Mouse (Mus musculus): Measurements from ENCODE around the gene Tmem177. TPM values are rescaled to one million over a fixed set of nuclear protein-coding genes. Genes with fewer than 3 reads are reported as not detected.

Tmem177 gene
- polyA plus RNA-seq, 1 experiment from 2014 or later: 2.1 TPM

- WGBS (ENCODE audit: missing documents): 72% methylated on average over 8 of the region's 8 CpGs
- H3K27ac ChIP-seq: no peak overlapping the region
- no peaks in the 10 kb centered on the region for H3K36me3 ChIP-seq (ENCODE audit: inconsistent target)
- H3K79me2 ChIP-seq (ENCODE audit: inconsistent target): no peaks in the 10 kb centered on the region
- no peak overlapping the region for H3K4me3 ChIP-seq (ENCODE audit: inconsistent target)
These were observed 10.3 kb downstream of the Tmem177 start for GRCm38 (mm10) chr1:119902551-119903230.

GRCm38 (mm10) chr1:119899195-119900123 lies 13.5 kb downstream of the Tmem177 start:
- Histone ChIP-seq H3K79me2 (ENCODE audit: inconsistent target) (no peaks in the 10 kb centered on the region), H3K36me3 (ENCODE audit: inconsistent target) (no peaks in the 10 kb centered on the region), H3K4me3 (ENCODE audit: inconsistent target) (no peak overlapping the region), H3K27ac (no peak overlapping the region)
- WGBS (ENCODE audit: missing documents): 95% methylated on average over 11 of the region's 11 CpGs

- Histone ChIP-seq H3K79me2 (ENCODE audit: inconsistent target) (no peaks in the 10 kb centered on the region), H3K36me3 (ENCODE audit: inconsistent target) (no peaks in the 10 kb centered on the region), H3K27ac (no peak overlapping the region), H3K4me3 (ENCODE audit: inconsistent target) (no peak overlapping the region)
- WGBS (ENCODE audit: missing documents): 45% methylated on average over 6 of the region's 6 CpGs
These were observed 18.1 kb downstream of the Tmem177 start for GRCm38 (mm10) chr1:119894936-119895335.

- Histone ChIP-seq H3K4me3 (ENCODE audit: inconsistent target) (no peak overlapping the region), H3K27ac (no peak overlapping the region), H3K36me3 (ENCODE audit: inconsistent target) (no peaks in the 10 kb centered on the region), H3K79me2 (ENCODE audit: inconsistent target) (no peaks in the 10 kb centered on the region)
- WGBS (ENCODE audit: missing documents): 90% methylated on average over 3 of the region's 3 CpGs
These were observed 19.4 kb downstream of the Tmem177 start for GRCm38 (mm10) chr1:119893600-119893999.

GRCm38 (mm10) chr1:119892933-119893332 lies 20.1 kb downstream of the Tmem177 start:
- H3K4me3 ChIP-seq (ENCODE audit: inconsistent target): no peak overlapping the region
- H3K36me3 ChIP-seq (ENCODE audit: inconsistent target): no peaks in the 10 kb centered on the region
- no peaks in the 10 kb centered on the region for H3K79me2 ChIP-seq (ENCODE audit: inconsistent target)
- WGBS (ENCODE audit: missing documents): 67% methylated on average over 6 of the region's 6 CpGs
- H3K27ac ChIP-seq: no peak overlapping the region

- H3K36me3 ChIP-seq (ENCODE audit: inconsistent target): no peaks in the 10 kb centered on the region
- no peak overlapping the region for H3K27ac ChIP-seq
- H3K79me2 ChIP-seq (ENCODE audit: inconsistent target): no peaks in the 10 kb centered on the region
- WGBS (ENCODE audit: missing documents): 94% methylated on average over 4 of the region's 4 CpGs
- no peak overlapping the region for H3K4me3 ChIP-seq (ENCODE audit: inconsistent target)
These were observed 21.1 kb downstream of the Tmem177 start for GRCm38 (mm10) chr1:119891865-119892264.

GRCm38 (mm10) chr1:119891149-119891548 lies 21.9 kb downstream of the Tmem177 start:
- WGBS (ENCODE audit: missing documents): 79% methylated on average over 9 of the region's 9 CpGs
- H3K4me3 ChIP-seq (ENCODE audit: inconsistent target): no peak overlapping the region
- no peaks in the 10 kb centered on the region for H3K36me3 ChIP-seq (ENCODE audit: inconsistent target)
- no peak overlapping the region for H3K27ac ChIP-seq
- H3K79me2 ChIP-seq (ENCODE audit: inconsistent target): no peaks in the 10 kb centered on the region

GRCm38 (mm10) chr1:119889347-119889746 lies 23.7 kb downstream of the Tmem177 start:
- Histone ChIP-seq H3K79me2 (ENCODE audit: inconsistent target) (no peaks in the 10 kb centered on the region), H3K27ac (no peak overlapping the region), H3K36me3 (ENCODE audit: inconsistent target) (no peaks in the 10 kb centered on the region), H3K4me3 (ENCODE audit: inconsistent target) (no peak overlapping the region)
- WGBS (ENCODE audit: missing documents): 88% methylated on average over 16 of the region's 16 CpGs

GRCm38 (mm10) chr1:119886320-119886719 lies 26.7 kb downstream of the Tmem177 start:
- no peak overlapping the region for H3K27ac ChIP-seq
- H3K36me3 ChIP-seq (ENCODE audit: inconsistent target): no peaks in the 10 kb centered on the region
- H3K4me3 ChIP-seq (ENCODE audit: inconsistent target): no peak overlapping the region
- WGBS (ENCODE audit: missing documents): 85% methylated on average over 7 of the region's 7 CpGs
- H3K79me2 ChIP-seq (ENCODE audit: inconsistent target): no peaks in the 10 kb centered on the region

GRCm38 (mm10) chr1:119884272-119884671 lies 28.7 kb downstream of the Tmem177 start:
- 93% methylated on average over 3 of the region's 3 CpGs for WGBS (ENCODE audit: missing documents)
- H3K79me2 ChIP-seq (ENCODE audit: inconsistent target): no peaks in the 10 kb centered on the region
- no peaks in the 10 kb centered on the region for H3K36me3 ChIP-seq (ENCODE audit: inconsistent target)

GRCm38 (mm10) chr1:119878909-119879308 lies 34.1 kb downstream of the Tmem177 start:
- no peak overlapping the region for H3K27ac ChIP-seq
- WGBS (ENCODE audit: missing documents): 83% methylated on average over 7 of the region's 7 CpGs
- no peaks in the 10 kb centered on the region for H3K36me3 ChIP-seq (ENCODE audit: inconsistent target)
- no peak overlapping the region for H3K4me3 ChIP-seq (ENCODE audit: inconsistent target)
- H3K79me2 ChIP-seq (ENCODE audit: inconsistent target): no peaks in the 10 kb centered on the region

More at GRCm38 (mm10) chr1:119884272-119884671, 28.7 kb downstream of the Tmem177 start:
- no peak overlapping the region for H3K4me3 ChIP-seq (ENCODE audit: inconsistent target)
- H3K27ac ChIP-seq: no peak overlapping the region

GRCm38 (mm10) chr1:119877469-119877868 lies 35.5 kb downstream of the Tmem177 start:
- H3K36me3 ChIP-seq (ENCODE audit: inconsistent target): no peaks in the 10 kb centered on the region
- H3K4me3 ChIP-seq (ENCODE audit: inconsistent target): no peak overlapping the region
- no peaks in the 10 kb centered on the region for H3K79me2 ChIP-seq (ENCODE audit: inconsistent target)
- 88% methylated on average over 4 of the region's 4 CpGs for WGBS (ENCODE audit: missing documents)
- no peak overlapping the region for H3K27ac ChIP-seq

- Histone ChIP-seq H3K36me3 (ENCODE audit: inconsistent target) (no peaks in the 10 kb centered on the region), H3K79me2 (ENCODE audit: inconsistent target) (no peaks in the 10 kb centered on the region), H3K4me3 (ENCODE audit: inconsistent target) (no peak overlapping the region), H3K27ac (no peak overlapping the region)
- 62% methylated on average over 13 of the region's 13 CpGs for WGBS (ENCODE audit: missing documents)
These were observed 44.4 kb downstream of the Tmem177 start for GRCm38 (mm10) chr1:119868395-119869161.

- 100% methylated on average over 2 of the region's 2 CpGs for WGBS (ENCODE audit: missing documents)
- no peaks in the 10 kb centered on the region for H3K36me3 ChIP-seq (ENCODE audit: inconsistent target)
- no peak overlapping the region for H3K4me3 ChIP-seq (ENCODE audit: inconsistent target)
- H3K27ac ChIP-seq: no peak overlapping the region
- no peaks in the 10 kb centered on the region for H3K79me2 ChIP-seq (ENCODE audit: inconsistent target)
These were observed 45.7 kb downstream of the Tmem177 start for GRCm38 (mm10) chr1:119867300-119867699.

Measured in macrophage (primary cell).